Mouse (Mus musculus) gastrocnemius, postnatal 4 days (tissue): ENCODE data around the gene Pfdn4. TPM values are rescaled to one million over a fixed set of nuclear protein-coding genes. Genes with fewer than 3 reads are reported as not detected.

Experiments used
- DNase-seq, 2 experiments: peaks; one replicate each; pipeline ENCODE4 v3.0.0; 2021 to 2022; ENCODE audit warnings: low spot score in 2 of 2, mixed read lengths in 2 of 2
- total RNA-seq, 2 experiments: library from RNA; stranded (reverse); gene quantifications; 2 replicates each; pipeline ENCODE4 v1.2.3; 2021

Gene Pfdn4
- total RNA-seq, 2 experiments from 2014 or later = 22.7 to 32.4 TPM

DNA sequence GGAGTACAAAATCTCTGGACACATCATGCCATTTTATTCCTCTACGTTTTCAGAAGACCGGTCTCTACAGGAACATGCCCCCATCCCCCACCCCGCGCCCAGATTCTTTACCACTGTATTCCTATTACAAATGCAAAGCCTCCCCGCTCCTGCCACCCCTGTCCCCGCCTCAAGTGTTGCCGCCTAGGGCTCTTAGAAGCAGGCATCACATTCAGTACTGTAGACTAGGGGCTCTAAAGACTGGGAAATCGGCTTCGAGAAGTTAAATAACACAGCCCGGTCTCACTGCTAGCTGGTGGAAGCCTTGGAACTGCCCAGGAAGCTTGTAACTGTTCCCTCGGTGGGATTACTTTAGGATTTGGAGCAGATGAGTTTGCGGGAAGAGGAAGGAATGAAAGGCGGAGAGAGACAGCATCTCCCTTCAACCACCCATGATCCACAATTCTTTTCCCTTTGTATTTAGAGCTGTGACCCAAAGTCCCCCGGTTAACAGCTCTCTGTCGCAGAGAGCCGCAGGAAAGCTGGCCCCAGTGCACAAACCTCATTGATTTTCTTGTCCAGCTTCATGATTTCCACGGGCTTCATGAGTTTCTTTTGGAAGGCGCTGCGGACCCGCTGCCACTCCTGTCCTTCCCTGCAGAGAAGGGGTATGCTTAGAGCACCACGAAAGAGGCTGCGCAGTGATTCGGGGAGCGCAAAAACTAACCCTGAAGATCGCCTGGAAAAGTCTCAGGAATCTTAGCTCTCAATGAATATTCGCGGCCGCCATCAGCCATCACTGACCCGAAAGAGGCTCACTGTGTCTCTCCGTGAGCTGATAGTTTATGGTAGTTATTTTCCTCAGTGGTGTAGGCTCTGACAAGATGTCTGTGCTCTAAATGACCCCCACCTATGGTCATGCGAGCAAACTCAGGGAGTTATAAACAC lies 1.2 kb upstream of the Pfdn4 start:
- DNase-seq = no peak

DNA sequence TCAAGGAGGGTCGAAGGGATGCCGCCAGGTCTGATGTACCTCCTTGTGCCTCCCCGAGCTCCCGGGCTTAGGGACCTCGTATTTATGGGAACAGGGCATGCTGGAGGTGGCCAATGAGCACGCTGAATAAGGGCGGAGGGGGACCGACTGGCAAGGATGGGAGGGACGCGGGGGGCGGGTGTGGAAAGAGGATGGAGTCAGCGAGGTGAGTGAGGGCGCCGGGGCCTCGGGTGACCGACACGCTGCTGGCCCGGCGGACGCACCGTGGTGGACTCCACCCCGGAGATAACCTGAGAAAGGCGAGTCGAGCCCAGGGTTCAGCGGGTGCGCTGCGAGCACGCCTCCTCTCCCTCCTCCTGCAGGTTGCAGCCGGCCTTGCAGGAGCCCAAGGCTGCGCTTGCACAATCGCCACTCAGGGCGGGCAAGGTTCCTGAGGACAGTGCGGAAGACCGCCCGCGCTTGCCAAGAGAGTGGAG lies 901 bp downstream of the Pfdn4 start, which contains the start of gene Cyp24a1:
Cyp24a1 (minus strand) TSS at position 55 of the 476 bp plus-strand sequence.
- peak in 1 of 2 experiments; percentile 31 for DNase-seq

DNA sequence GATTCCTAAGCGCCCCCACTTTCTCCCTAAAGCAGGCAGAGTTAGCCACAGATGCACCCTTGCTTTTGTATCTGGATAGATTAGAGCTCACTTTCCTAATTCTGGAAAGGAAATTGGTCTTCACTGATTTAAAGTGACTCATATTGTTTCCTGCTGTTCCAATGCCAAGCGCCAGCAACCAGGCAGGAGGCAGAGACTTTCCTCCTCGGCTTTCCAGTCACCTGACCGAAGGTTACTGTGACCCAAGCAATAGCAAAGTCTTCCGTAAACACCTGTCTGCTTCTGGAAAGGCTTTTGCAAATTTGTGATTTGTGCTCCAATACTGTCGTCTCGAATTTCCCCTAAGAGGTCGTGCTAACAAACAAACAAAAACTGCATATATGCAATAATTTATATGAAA lies 1.8 kb downstream of the Pfdn4 start:
- no peak for DNase-seq

DNA sequence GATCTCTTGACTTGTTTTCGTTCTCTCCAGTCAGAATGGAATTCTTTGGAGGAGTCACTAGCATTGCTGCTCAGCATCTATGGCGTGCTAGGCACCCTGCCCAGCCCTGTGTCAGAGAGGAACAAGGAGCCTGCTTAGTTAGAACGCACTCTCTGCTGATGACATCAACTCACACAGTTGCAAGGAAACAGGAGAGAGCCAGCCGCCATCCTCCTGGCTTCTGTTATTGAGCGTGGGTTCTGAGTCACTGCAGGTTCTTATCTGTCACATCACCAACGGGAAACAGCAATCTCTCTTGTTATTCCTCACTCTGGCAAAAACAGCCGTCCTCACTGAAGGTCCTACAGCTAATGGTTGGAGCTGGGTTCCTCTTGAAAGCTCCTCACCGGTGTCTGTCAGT lies 7.1 kb downstream of the Pfdn4 start:
- no peak for DNase-seq

DNA sequence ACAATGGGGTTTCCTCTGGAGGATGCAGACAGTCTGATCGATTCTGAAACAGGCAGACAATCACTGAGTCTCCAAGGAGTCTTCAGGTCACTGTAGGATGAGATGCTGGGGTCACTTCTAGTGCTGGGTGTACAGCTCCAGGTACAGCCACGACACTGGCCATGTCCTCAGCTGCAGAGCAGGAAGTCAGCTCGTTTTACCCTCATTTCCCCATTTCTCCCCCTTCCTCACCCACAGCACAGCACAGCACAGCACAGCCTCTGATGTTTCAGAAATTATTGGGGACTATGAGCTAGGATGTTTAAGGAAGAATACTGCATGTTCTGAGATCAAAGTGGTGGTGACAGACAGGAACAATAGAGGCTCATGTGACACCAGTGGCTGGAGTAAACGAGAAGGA lies 7.8 kb downstream of the Pfdn4 start:
- DNase-seq = no peak

DNA sequence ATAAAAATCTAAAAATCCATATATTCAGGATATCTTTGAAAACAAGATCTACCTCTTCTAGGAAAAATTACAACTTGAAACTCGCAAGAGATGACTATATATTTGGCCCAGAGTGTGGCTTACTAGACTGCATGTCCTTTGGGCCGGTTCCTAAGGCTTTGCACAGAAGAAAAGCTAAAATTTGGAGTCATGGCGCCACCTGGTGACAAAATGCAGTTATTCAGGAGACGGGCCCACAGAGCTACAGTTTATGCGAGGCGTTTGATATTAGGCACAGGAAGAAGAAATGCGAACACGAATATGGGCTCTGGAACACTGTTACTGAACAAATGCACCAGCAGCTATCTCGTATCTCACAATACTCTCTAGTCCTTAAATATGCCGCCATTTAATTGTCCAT lies 11.5 kb downstream of the Pfdn4 start:
- DNase-seq = peak; percentile 61 to 74

DNA sequence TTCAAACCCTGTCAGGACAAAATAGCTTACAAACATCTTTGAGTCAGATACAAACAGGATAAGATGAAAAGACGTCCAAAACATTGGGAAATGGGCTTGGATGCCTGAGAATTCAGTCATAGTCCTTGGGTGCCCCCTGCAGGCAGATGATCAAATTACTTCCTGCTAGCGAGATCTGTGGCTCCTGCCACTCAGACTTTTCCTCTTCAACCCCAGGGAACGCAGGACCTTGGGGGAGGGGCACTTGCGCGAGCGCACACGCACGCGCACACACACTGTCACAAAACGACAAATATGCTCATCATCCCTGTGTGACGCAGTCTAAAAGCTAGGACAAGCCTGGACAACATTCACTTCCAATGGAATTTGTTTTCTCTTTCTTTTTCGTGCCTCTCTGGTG lies 12.6 kb downstream of the Pfdn4 start:
- DNase-seq = peak; percentile 78 to 88

DNA sequence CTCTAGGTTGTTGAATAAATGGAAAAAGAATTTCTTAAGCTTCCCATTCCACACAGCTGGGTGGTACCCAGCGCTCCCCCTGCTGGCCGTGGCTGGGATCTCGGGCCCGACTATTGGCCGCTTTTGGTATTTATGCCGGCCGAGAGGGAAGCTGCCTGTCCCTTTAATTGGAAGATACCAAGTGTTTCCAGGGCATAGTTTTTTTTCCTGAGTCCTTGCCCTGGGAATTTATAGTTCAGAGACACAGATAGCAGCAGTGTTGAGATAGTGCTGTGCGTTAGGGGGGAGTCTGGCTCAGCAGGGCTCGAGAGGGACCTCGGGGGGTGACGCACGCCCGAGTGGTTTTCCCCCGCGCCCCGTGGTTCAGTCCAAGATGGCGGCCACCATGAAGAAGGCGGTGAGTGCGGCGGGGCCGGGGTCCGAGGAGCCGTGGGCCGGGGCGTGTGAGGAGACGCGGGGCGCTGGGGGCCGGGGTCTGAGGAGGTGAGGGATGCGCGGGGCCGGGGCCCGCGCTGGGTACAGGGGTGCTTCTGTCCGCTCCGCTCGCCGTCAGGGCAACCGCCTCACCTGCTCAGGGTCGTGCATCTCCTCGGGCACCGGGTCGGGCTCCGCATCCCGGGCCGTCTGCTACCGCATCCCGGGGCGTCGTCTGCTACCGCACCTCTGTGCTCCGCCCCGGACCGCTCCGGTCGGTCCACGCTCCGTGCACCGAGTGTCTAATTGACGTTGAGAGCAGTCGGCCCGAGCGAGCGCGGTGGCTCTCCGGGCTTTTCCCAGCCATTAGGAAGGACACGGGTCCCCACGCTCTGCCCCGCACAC lies 15.1 kb downstream of the Pfdn4 start:
- peak; percentile 88 to 90 for DNase-seq

DNA sequence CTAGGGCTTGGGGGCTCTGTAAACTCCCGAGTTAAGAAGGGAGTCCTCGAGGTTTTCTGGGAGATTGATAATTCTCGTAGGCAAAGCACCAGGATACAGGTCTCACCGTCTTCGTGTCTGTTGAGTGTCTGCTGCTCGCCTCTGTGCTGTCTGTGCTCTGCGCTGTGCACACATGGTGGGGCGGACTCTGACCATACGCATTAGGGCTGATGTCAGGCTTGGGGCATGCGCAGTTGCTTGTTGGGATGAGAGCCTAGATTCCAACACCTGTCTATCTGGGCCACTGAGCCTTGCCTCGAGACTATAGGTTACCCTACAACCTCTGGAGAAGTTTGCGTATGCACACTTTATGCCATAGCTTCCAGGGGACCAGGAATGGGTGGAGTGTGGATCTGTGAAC lies 17.5 kb downstream of the Pfdn4 start:
- DNase-seq = no peak

DNA sequence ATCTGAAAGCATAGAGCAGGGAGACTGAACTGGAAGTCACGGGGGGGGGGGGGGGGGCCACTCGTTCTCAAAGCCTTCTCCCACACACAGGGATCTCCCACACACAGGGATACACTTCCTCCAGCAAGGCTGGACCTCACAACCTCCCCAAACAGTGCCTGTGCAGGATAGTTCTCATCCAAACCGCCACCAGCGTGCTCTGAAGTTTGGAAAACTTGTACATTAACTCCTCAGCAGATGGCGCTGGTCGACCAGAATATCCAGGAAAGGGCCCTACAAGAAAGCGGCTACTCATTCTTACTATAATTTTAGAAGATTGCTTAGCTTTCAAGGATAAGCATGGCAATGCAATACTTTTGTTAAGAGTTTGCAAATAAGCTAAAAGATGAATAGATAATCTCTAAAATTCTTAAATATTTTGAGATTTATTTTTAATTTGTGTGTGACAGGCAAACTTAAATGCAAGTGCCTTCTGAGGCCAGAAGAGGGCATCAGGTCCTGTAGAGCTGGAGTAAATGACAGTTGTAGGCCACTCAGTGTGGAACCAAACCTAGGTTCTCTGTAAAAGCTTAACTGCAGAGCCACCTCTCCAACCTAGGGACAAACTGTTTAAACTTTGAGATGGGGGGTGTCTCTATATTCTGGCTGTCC lies 24.2 kb downstream of the Pfdn4 start:
- DNase-seq = peak in 1 of 2 experiments; percentile 43

DNA sequence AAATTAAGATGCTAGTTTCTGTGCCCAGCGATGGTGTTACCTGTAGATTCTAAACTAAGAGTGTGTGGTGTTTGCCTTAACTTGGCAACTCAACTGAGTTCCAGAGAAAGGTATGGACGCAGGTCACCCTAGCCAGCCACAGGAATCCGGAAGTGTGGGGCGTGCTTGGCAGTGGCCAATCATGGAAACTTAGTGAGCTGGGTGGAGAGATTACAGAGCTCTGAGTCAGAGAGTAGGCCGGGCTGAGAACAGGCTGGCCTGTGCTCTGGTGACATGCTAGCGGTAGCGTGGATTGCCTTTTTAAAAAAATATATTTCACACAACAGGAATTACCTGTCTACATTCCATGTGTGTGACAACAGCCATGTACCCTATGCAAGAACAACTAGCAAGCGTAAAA lies 30.3 kb downstream of the Pfdn4 start:
- no peak for DNase-seq

DNA sequence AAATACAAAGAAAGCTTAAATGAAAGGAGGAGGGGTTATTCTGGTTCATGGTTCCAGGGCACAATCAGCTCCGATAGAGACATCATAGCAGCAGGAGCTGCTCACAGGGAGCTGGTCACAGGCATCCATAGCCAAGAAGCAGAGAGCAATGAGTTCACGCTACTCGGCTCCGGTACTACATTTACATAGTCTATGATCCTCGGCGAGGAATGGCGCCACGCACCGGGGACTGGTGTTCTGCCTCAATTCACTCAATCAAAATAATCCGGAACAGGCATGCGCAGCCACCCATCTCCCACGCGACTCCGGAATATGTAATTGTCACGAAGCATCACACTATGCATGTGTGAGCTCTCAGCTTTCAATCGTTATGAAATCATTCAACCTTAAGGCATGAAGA lies 31.8 kb downstream of the Pfdn4 start:
- no peak for DNase-seq

DNA sequence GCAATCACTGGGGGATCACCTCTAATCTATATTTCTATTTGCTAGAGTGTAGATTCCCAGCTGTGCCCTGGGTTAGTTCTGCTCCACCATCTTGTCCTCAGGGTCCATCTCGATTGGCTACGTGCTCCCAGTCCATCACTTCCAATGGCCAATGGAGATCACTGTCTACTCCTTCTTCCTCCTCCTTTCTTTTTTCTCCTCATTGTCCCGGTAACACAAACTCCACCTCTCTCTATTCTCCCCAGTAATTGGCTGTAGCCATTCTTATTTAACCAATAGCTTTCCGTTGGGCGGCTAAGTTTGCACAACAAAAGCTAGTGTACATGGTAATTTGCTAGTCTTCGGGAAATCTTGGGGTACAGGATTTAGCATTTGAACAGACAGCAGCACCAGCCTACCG lies 33.5 kb downstream of the Pfdn4 start:
- DNase-seq = no peak

DNA sequence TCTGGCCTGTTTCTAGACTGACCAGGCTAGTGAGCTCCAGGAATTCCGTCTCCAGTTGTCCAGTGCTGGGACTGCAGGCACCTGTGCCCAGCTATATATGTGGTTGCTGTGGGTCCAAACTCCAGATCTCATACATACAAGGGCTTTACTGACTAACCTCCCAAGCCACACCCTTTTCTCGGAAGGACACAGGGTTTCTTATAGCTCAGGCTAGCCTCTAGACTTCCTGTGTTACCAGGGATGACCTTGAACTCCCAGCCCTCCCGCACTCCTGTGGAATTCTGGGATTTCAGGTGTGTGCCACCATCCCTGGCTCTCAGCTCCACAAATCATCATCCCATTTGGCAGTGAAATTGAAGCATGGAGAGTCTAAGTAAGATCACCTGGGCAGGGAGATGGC lies 34.0 kb downstream of the Pfdn4 start:
- DNase-seq = no peak

DNA sequence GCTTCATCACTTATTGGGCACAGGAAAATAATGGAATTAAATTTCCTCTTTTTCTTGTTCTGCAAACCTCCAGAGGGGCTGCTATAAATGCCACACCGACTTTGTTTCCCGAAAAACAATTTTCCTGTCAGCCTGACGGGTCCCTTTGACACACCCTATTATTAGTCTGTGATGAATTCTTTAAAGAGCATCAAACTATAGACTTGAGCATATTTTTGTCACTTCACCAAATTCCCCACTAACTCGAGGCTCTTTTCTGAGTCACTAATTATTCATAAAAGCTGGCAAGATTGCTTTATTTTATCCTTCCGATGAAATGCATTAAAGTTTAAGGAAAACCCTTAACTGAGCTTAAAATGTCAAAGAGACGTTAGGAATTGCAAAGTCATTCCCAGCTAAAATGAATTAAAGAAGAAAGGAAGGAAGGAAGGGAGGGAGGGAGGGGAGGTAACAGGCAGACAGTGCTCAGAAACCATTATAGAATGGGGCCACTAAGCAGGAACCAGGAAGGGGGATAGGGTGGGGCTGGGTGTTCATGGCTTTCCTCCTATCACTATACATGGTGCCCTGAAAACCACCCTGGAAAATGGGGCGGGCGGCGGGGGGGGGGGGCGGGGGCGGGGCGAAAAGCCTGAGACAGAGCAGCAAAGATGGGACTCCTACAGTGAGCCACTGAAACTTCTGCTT lies 38.0 kb downstream of the Pfdn4 start:
- no peak for DNase-seq

DNA sequence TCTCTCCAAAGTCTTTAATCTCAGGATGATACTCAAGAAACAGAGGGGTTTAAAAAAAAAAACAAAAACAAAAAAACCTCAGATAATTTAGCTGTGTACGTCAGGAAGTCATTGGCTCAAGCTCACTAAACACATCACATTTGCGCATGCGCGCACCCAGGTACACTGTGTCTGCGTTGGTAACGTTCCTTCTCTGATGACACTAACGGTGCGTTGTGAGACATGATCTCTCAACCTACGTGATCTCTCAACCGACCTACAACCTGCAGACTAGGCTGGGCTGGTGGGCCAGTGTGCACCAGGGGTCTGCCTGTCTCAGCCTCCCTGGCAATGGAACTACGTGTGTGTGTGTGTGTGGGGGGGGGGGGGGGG lies 38.6 kb downstream of the Pfdn4 start:
- no peak for DNase-seq

DNA sequence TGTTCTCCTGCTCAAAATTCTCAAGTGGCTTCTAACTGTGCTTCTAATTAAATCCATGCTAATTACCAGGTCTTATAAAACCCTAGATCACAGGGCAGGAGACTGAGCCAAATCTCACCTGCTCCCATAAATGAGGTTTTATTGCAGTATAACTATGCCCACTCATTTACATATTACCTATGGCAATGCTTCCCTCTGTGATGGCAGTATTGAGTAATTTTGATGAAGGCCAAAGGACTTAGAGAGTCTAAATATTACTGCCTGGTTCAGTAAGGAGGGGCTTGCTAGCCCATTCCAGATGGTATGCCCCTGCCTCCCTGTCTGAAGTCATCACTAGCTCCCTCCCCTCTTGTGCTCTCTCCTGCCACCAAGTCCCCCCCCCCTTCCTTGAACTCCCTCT lies 39.6 kb downstream of the Pfdn4 start:
- no peak for DNase-seq

DNA sequence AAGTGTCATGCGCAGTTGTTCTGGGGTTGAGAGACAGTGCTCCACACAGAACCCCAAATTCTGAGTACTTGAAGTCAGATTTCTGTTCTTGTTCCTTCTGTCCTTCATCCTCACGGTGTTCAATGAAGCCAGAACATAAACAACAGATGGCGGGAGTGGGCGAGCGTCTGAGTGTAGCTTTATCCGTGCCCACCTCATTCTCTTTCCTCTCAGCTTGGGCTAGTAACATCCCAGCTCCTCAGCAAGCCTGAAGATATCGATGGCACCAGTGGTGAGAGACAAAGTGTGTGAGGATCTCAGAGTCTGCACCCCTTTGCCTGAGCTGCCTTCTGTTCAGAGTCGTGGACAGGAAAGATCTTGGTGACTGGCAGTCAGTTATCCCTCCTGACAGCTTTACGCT lies 43.0 kb downstream of the Pfdn4 start:
- no peak for DNase-seq

DNA sequence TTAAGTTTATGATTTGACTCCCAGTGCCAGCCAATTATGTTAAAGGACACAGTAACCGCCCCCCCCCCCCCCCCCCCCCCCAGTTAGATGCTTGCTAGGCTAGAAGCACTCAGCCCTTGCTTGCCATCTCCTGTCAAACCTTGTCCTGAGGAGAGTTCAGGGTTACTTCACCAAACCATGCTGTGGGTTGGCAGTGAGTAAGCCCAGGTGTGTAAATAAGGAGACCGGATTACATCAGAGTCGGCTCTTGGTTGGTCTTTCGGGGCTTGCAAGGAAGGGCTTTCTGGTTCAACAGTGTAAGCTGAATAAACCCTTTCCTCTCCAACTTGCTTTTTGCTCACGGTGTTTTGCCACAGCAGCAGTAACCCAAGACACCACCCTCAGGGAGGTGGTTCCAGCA lies 47.4 kb downstream of the Pfdn4 start:
- DNase-seq = no peak

DNA sequence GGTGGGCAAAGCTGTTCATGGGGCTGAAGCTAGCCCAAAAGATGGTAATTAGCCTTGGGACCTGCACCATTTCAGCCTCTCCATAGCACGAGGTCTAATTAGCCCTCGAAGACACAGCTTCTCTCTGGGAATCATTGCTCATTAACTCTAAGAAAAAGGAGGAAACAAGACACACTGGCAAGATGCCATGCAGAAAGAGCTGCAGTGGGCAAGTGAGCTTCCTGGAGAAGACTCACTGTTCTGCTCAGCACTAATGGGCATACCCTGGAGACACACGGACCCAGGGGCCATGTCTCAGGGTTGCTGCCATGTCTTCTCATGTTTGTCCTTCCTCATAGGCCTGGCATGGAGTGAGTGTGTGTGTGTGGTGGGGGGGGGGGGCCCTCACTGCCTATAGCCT lies 47.9 kb downstream of the Pfdn4 start:
- DNase-seq = no peak

DNA sequence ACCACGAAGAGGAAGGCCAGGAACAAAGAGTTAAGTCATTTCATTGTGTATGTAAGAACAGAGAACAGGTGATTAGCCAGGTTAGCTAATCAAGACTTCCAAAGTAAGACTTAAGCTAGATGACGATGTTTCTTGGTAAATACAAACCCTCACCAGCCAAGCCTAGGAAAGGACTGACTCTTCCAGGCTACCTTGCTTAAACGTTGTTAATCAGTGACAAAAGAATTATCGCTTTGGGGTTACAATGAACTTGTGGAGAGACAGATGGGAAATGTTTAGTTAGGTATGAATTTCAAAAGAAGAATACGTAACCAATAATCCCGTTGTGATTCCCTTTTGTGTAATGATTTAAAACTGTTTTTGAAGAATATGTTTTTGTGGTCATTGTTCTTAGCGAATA lies 48.7 kb downstream of the Pfdn4 start:
- no peak for DNase-seq
